In genomic region chr6:95699326-95699725, GRCm38 (mm10) we compare ENCODE assay signal across 26 mouse cellular contexts. TPM values are rescaled to one million over a fixed set of nuclear protein-coding genes. Genes with fewer than 3 reads are reported as not detected.
DNase-seq lines count a peak whose midpoint lies in the region; ATAC-seq and TF ChIP-seq lines count a peak whose summit lies in the region.
"Had no signal": no experiment of that assay in that cellular context is flagged by ENCODE, and none has a peak within 500 bp of the region (broad histone marks: within the 10 kb centered on the region; RNA-seq: fewer than 3 reads in every experiment).

No protein-coding gene starts in this region.

- no peaks in the 10 kb centered on the region for H3K36me3 ChIP-seq in forebrain, postnatal 0 days (ENCODE audit: insufficient read depth)
- no peaks in the 10 kb centered on the region for H3K36me3 ChIP-seq in forebrain, embryonic 12.5 days (replicated peaks)
- no peaks in the 10 kb centered on the region for H3K36me3 ChIP-seq in hindbrain, embryonic 10.5 days
- H3K36me3 ChIP-seq in hindbrain, embryonic 16.5 days (ENCODE audit: control insufficient read depth, insufficient read depth, low read length), result no peaks in the 10 kb centered on the region
- no peaks in the 10 kb centered on the region for H3K36me3 ChIP-seq in midbrain, embryonic 10.5 days
- H3K36me3 ChIP-seq in midbrain, embryonic 14.5 days (ENCODE audit: control insufficient read depth, insufficient read depth, low read length), result no peaks in the 10 kb centered on the region
- H3K36me3 ChIP-seq: embryonic facial prominence, embryonic 12.5 days; heart, embryonic 13.5 days; hindbrain, embryonic 13.5 days had no signal

- no peak overlapping the region for H3K4me2 ChIP-seq in forebrain, postnatal 0 days (ENCODE audit: low read depth)
- H3K4me2 ChIP-seq in forebrain, embryonic 12.5 days, result no peak overlapping the region
- no peak overlapping the region for H3K4me2 ChIP-seq in hindbrain, embryonic 16.5 days (ENCODE audit: low read length)
- H3K4me2 ChIP-seq in midbrain, embryonic 14.5 days (ENCODE audit: low read length), result no peak overlapping the region
- H3K4me2 ChIP-seq: embryonic facial prominence, embryonic 12.5 days; hindbrain, embryonic 13.5 days had no signal

- H3K27ac ChIP-seq in forebrain, postnatal 0 days (ENCODE audit: low read depth, low read length), result no peak overlapping the region
- no peak overlapping the region for H3K27ac ChIP-seq in forebrain, embryonic 12.5 days
- H3K27ac ChIP-seq in hindbrain, embryonic 10.5 days, result peak overlapping the region; percentile 40; the same call in 1 of the 2 replicates
- H3K27ac ChIP-seq in hindbrain, embryonic 16.5 days (ENCODE audit: low read depth, low read length), result no peak overlapping the region
- 0 out of 2 replicates have a peak overlapping the region, but pooled peaks have one; percentile 6 for H3K27ac ChIP-seq in midbrain, embryonic 10.5 days (replicated peaks)
- H3K27ac ChIP-seq in midbrain, embryonic 14.5 days (replicated peaks; ENCODE audit: low read depth, low read length), result no peak overlapping the region
- H3K27ac ChIP-seq: heart, embryonic 13.5 days; hindbrain, embryonic 13.5 days; hindbrain, postnatal 0 days had no signal

- DNase-seq in forebrain, postnatal 0 days, result peak; percentile 51
- DNase-seq in hindbrain, embryonic 10.5 days (ENCODE audit: low spot score), result no peak
- DNase-seq in midbrain, embryonic 10.5 days (ENCODE audit: low spot score), result no peak
- no peak for DNase-seq in midbrain, embryonic 14.5 days
- no peak for DNase-seq in adrenal gland, adult 2 months
- DNase-seq: adrenal gland, postnatal 25 days; B cell, adult 2 months; cerebellum, adult 18-20 months; cerebellum, adult 9-10 months; cerebellum, postnatal 14 days; gastrocnemius, postnatal 10 days; gastrocnemius, postnatal 36 days; kidney, adult 18-20 months had no signal

- no peaks in the 10 kb centered on the region for H3K4me1 ChIP-seq in forebrain, postnatal 0 days (ENCODE audit: insufficient read depth)
- peaks cover 10% of the 10 kb centered on the region for H3K4me1 ChIP-seq in forebrain, embryonic 12.5 days
- peaks cover 20% of the 10 kb centered on the region for H3K4me1 ChIP-seq in hindbrain, embryonic 10.5 days (replicated peaks)
- no peaks in the 10 kb centered on the region; the same call in 1 of the 2 replicates for H3K4me1 ChIP-seq in hindbrain, embryonic 16.5 days (ENCODE audit: control insufficient read depth, insufficient read depth, low read depth, low read length)
- peaks cover 41% of the 10 kb centered on the region for H3K4me1 ChIP-seq in midbrain, embryonic 10.5 days
- 0 out of 2 replicates have a peak, but pooled peaks cover 5% of the 10 kb centered on the region for H3K4me1 ChIP-seq in midbrain, embryonic 14.5 days (ENCODE audit: control insufficient read depth, insufficient read depth, low read length)

- H3K27me3 ChIP-seq in forebrain, postnatal 0 days (ENCODE audit: insufficient read depth, low read length), result no peaks in the 10 kb centered on the region
- H3K27me3 ChIP-seq in forebrain, embryonic 12.5 days, result no peaks in the 10 kb centered on the region
- no peaks in the 10 kb centered on the region for H3K27me3 ChIP-seq in hindbrain, embryonic 10.5 days (ENCODE audit: insufficient read depth, poor library complexity, severe bottlenecking)
- H3K27me3 ChIP-seq in hindbrain, embryonic 16.5 days (replicated peaks; ENCODE audit: control insufficient read depth, insufficient read depth, low read length), result no peaks in the 10 kb centered on the region
- no peaks in the 10 kb centered on the region for H3K27me3 ChIP-seq in midbrain, embryonic 10.5 days (ENCODE audit: low read depth, poor library complexity, severe bottlenecking)
- no peaks in the 10 kb centered on the region for H3K27me3 ChIP-seq in midbrain, embryonic 14.5 days (ENCODE audit: control insufficient read depth, insufficient read depth, low read length)
- H3K27me3 ChIP-seq: CH12.LX; embryonic facial prominence, embryonic 12.5 days; heart, embryonic 13.5 days; hindbrain, embryonic 13.5 days; Patski had no signal

- H3K9ac ChIP-seq in forebrain, postnatal 0 days, result no peak overlapping the region
- H3K9ac ChIP-seq in forebrain, embryonic 12.5 days, result no peak overlapping the region
- no peak overlapping the region for H3K9ac ChIP-seq in hindbrain, embryonic 16.5 days (ENCODE audit: low read depth, low read length)
- H3K9ac ChIP-seq in midbrain, embryonic 14.5 days (replicated peaks; ENCODE audit: low read length), result no peak overlapping the region
- H3K9ac ChIP-seq: embryonic facial prominence, embryonic 12.5 days; hindbrain, embryonic 13.5 days had no signal

- H3K4me3 ChIP-seq in forebrain, postnatal 0 days (ENCODE audit: low read depth, low read length), result no peak overlapping the region
- no peak overlapping the region for H3K4me3 ChIP-seq in forebrain, embryonic 12.5 days (replicated peaks)
- no peak overlapping the region for H3K4me3 ChIP-seq in hindbrain, embryonic 10.5 days
- no peak overlapping the region for H3K4me3 ChIP-seq in hindbrain, embryonic 16.5 days (ENCODE audit: low read length)
- H3K4me3 ChIP-seq in midbrain, embryonic 10.5 days, result no peak overlapping the region
- H3K4me3 ChIP-seq in midbrain, embryonic 14.5 days (replicated peaks; ENCODE audit: low read depth, low read length), result no peak overlapping the region
- H3K4me3 ChIP-seq: embryonic facial prominence, embryonic 12.5 days; erythroblast, embryonic 14.5 days; heart, embryonic 13.5 days; hindbrain, embryonic 13.5 days had no signal

- peak; percentile 76 for ATAC-seq in forebrain, postnatal 0 days
- no peak for ATAC-seq in forebrain, embryonic 12.5 days (ENCODE audit: low FRiP score)
- no peak for ATAC-seq in hindbrain, embryonic 16.5 days
- no peak for ATAC-seq in midbrain, embryonic 14.5 days (ENCODE audit: low FRiP score, low TSS enrichment)
- ATAC-seq: forebrain, embryonic 14.5 days; inflammation-experienced regulatory T-cells, adult 6 months; intestine, embryonic 16.5 days; Patski had no signal

- no peak for TF ChIP-seq CTCF in forebrain, postnatal 0 days (IDR thresholded peaks at IDR 0.05; ENCODE audit: low read depth)

- no peaks in the 10 kb centered on the region for H3K9me3 ChIP-seq in forebrain, postnatal 0 days (ENCODE audit: low read length)
- H3K9me3 ChIP-seq in forebrain, embryonic 12.5 days, result no peaks in the 10 kb centered on the region
- H3K9me3 ChIP-seq in hindbrain, embryonic 10.5 days, result no peaks in the 10 kb centered on the region
- no peaks in the 10 kb centered on the region for H3K9me3 ChIP-seq in hindbrain, embryonic 16.5 days (ENCODE audit: control insufficient read depth, low read length)
- H3K9me3 ChIP-seq in midbrain, embryonic 10.5 days (replicated peaks), result no peaks in the 10 kb centered on the region
- no peaks in the 10 kb centered on the region for H3K9me3 ChIP-seq in midbrain, embryonic 14.5 days (ENCODE audit: control insufficient read depth, low read length)
- H3K9me3 ChIP-seq: embryonic facial prominence, embryonic 12.5 days; G1E; heart, embryonic 13.5 days; hindbrain, embryonic 13.5 days had no signal

- 75% methylated on average over 3 of the region's 3 CpGs for WGBS in forebrain, postnatal 0 days
- 91% methylated on average over 3 of the region's 3 CpGs for WGBS in forebrain, embryonic 12.5 days
- 85% methylated on average over 3 of the region's 3 CpGs for WGBS in hindbrain, embryonic 10.5 days
- WGBS in hindbrain, embryonic 16.5 days, result 86% methylated on average over 3 of the region's 3 CpGs
- 91% methylated on average over 3 of the region's 3 CpGs for WGBS in midbrain, embryonic 10.5 days
- 80% methylated on average over 3 of the region's 3 CpGs for WGBS in midbrain, embryonic 14.5 days

RNA-seq across cellular contexts. Expression of gene Suclg2, which starts 19.3 kb away (rescaled TPM):
- 13.7 and 16.0 TPM in 2 replicates for total RNA-seq in forebrain, postnatal 0 days (2014; rRNA removed)
- polyA plus RNA-seq in forebrain, postnatal 0 days (2015; fragmentation: Nextera tagmentation; extraction: Ambion mirVana), result 12.4 and 16.1 TPM in 2 replicates
- polyA plus RNA-seq in forebrain, embryonic 12.5 days (2016; fragmentation: Nextera tagmentation; extraction: Ambion mirVana), result 35.1 and 37.9 TPM in 2 replicates
- polyA plus RNA-seq in hindbrain, embryonic 10.5 days (2016; fragmentation: Nextera tagmentation; extraction: Ambion mirVana), result 35.8 and 54.7 TPM in 2 replicates
- polyA plus RNA-seq in hindbrain, embryonic 16.5 days (2015; fragmentation: Nextera tagmentation; extraction: Ambion mirVana), result 17.7 and 18.3 TPM in 2 replicates
- polyA plus RNA-seq in midbrain, embryonic 10.5 days (2016; fragmentation: Nextera tagmentation; extraction: Ambion mirVana), result 45.2 and 51.5 TPM in 2 replicates
- polyA plus RNA-seq in midbrain, embryonic 14.5 days (2014; fragmentation: Nextera tagmentation; extraction: Ambion mirVana), result 8.8 and 15.8 TPM in 2 replicates
- 100 to 1,000 TPM; 121 to 173 TPM for total RNA-seq in adrenal gland, adult 2 months (2021)
- polyA plus RNA-seq in adrenal gland, adult 2 months (2012; rRNA removed), result 16.9 and 23.0 TPM in 2 replicates

Comparison
In these comparisons a context has a peak if more than half of its experiments do, and no peak if none do; other contexts are left out.
1. H3K27ac ChIP-seq: peak in hindbrain, embryonic 10.5 days (single experiment) and midbrain, embryonic 10.5 days (single experiment); none in forebrain, postnatal 0 days (single experiment), forebrain, embryonic 12.5 days (single experiment), hindbrain, embryonic 16.5 days (single experiment) and midbrain, embryonic 14.5 days (single experiment).